Mouse (Mus musculus): ENCODE measurements around the gene Rack1.
"Not testable (repeated sequence)": the region's sequence is repeated elsewhere in the genome, so short reads cannot be mapped to it uniquely, and the experiment has no call there.

The Rack1 gene

DNA sequence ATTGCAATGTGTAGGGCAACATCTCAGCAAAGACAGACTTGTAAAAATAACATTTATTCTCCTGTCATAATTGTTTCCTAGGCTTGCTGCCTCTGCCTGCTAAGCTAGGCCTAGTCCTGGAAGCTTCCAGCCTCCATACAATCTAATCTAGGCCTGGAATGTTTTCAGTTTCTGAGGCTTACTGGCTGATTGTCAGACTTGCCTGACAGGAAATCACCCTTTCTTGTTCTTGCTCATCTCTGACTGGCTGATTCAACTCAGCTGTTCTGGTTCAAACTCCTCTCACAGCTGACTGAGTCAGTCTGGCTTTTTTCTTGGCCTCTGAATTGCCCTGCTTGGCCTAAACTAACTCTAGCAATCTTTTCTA, 20.2 kb downstream of the Rack1 start:
- no peak for DNase-seq

- not testable (repeated sequence) for DNase-seq
Measured at GRCm38 (mm10) chr11:48821299-48821698, 21.2 kb downstream of the Rack1 start.

DNA sequence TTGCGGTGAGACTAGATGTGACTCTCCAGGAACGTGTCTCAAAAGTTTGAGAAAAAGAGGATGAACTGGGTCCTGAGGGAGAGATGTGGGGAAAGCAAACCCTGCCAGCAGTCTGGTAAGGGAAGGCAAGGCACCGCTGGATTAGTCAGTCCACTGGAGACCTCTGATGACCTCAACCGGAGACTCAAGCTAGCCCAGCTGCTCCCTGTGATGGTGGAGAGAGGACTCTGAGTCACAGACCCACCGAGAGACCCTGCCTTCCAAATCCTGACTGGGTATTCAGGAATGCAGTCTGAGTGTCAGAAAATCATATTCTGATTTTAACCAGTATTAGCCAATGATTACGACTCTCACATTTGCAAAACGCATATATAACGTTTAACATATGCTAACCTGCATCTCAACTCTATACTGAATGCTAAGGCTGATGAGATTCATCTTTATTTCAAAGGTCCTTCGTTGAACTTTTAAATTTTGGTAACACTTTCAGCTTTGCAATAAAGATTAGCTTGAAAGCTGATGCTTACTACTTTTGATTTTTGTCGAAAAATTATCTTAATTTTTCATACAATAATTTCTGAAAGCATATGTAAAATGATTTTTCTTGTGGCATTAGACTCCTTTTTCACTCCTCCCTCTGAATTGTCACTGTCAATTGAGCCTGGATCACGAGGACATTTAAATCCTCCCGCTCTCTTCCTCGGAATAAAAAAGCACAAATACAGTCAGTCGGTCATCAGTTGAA, 22.8 kb downstream of the Rack1 start:
- no peak for DNase-seq

- peak; percentile 62 for DNase-seq
Measured at GRCm38 (mm10) chr11:48823536-48823972, 23.4 kb downstream of the Rack1 start.

DNA sequence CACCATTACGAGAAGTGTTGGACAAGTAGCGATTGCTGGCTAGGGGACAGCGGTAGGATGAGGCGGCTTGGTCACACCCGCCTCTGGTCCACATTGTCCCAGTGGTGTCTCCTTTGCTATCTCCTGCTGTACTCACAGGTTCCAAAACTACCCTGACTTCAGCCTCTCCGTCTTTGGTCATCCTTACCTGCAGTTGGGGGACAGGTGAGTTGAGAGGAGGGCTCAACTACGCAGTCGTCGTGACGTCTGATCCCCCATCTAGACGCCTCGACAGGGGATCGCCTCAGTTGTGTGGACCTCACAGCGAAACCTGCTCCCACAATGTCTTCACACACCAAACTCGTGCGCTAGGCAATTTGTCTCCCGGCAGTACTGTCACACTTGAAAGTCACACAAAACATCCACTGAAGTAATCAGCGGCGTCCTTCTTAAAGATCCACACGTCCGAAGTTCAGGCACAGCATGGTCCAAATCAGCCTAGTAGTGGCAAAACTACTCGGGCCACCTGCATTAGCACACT, 24.2 kb downstream of the Rack1 start:
- DNase-seq: no peak

GRCm38 (mm10) chr11:48825979-48826751, 26.0 kb downstream of the Rack1 start, which contains the start of the genes Trim7 and Gm12184:
TSS of gene Trim7 (plus strand) at chr11:48826140.
TSS of gene Gm12184 (minus strand) at chr11:48826655.
- not testable (repeated sequence) for DNase-seq

DNA sequence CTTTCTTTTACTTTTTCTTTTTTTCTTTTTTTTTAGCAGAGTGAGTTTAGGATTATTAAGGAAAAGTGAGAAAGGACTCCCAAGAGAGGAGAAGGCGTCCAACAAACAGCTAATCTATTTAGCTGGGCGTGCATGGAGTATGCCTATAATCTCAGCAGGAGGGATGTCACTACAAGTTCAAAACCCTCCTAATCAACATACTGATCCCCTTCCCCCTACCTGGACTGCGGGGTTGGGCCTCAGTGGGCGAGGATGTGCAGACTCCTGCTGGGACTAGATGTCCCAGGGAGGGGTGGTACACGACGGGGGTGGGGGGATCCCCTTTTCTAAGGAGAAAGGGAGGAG, 26.6 kb downstream of the Rack1 start:
- no peak for DNase-seq

GRCm38 (mm10) chr11:48827926-48828325, 27.8 kb downstream of the Rack1 start:
- no peak for DNase-seq

DNA sequence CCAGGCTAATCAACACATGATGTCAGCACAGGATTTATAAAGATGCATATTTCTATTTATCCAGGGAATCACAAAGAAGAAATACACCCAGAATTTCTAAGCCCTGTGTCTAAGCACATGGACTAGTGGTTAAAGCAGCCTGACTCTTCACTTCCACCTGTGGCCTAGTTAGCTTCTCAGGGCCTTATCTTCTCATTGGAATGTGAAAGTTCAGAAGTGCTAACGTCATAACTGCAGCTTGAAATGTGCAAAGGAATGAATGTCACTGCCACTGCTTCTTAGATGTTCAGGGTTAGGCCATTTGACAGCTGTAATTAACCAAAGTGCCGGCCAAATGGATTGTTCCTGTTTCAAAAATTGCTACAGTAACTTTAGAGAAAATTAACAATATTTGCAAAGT, 30.1 kb downstream of the Rack1 start:
- DNase-seq: no peak

DNA sequence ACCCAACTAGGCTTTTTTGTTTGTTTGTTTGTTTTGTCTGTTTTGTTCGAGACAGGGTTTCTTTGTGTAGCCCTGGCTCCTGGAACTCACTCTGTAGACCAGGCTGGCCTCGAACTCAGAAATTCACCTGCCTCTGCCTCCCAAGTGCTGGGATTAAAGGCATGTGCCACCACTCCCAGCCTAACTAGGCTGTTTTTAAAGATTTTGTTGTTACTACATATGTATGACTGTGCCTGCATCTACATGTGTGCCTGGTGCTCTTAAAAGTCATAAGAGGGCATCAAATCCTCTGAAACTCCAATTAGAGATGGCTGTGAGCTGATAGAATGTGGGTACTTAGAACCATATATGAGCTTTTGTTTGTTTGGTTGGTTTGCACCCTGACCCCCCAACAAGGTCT, 31.1 kb downstream of the Rack1 start:
- no peak for DNase-seq

- DNase-seq: no peak
Measured at GRCm38 (mm10) chr11:48833078-48833730, 33.1 kb downstream of the Rack1 start.

- DNase-seq: peak; percentile 89
Measured at GRCm38 (mm10) chr11:48833731-48834639, 33.9 kb downstream of the Rack1 start.

DNA sequence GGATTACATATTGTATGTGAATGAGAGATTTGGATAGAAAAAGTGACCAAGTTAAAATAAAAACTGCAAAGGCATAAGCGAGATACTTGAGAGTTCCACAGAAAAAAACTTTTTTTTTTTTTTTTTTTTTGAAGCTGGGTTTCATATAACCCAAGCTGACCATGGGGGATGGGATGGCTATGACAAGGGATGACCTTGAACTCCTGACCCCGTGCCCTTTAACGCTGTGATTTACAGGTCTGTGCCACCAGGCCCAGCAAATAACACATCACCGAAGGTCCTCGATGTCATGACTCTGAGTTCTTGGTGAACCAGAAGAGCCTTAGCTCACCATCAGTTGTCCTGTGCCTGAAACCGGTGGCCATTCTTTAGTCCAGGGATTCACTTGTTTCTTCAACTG, 35.8 kb downstream of the Rack1 start:
- DNase-seq: no peak

GRCm38 (mm10) chr11:48836990-48837309, 36.8 kb downstream of the Rack1 start:
- DNase-seq: no peak

DNA sequence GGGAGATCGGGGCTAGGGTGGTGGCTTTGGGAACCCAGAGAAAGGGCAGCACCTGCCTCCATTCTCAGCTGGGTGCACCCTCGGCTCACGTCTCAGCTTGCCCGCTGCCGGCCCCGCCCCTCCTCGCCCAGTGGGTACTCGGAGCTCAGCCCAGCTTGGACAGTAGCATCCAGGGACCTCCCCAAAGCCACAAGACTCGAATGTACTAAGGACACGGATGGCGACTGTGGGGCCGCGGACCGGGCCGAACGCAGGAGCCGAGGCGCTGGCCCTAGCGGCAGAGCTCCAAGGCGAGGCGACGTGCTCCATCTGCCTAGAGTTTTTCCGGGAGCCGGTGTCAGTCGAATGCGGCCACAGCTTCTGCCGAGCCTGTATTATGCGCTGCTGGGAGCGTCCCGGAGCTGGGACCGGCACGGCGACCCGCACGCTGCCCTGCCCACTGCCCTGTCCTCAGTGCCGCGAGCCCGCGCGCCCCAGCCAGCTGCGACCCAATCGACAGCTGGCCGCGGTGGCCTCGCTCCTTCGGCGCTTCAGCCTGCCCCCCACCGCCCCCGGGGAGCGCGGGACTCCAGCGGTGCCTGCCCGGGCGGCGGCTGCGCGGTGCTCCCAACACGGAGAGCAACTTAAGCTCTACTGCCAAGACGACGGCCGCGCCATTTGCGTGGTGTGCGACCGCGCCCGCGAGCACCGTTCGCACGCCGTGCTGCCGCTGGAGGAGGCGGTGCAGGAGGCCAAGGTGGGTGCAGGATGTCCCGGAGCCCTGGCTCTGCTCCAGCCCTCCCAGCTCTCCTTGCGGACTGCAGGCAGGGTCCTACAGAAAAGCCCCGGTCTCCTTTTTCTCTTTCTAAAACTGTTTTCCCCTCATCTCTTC, 37.4 kb downstream of the Rack1 start:
- peak; percentile 82 for DNase-seq

DNA sequence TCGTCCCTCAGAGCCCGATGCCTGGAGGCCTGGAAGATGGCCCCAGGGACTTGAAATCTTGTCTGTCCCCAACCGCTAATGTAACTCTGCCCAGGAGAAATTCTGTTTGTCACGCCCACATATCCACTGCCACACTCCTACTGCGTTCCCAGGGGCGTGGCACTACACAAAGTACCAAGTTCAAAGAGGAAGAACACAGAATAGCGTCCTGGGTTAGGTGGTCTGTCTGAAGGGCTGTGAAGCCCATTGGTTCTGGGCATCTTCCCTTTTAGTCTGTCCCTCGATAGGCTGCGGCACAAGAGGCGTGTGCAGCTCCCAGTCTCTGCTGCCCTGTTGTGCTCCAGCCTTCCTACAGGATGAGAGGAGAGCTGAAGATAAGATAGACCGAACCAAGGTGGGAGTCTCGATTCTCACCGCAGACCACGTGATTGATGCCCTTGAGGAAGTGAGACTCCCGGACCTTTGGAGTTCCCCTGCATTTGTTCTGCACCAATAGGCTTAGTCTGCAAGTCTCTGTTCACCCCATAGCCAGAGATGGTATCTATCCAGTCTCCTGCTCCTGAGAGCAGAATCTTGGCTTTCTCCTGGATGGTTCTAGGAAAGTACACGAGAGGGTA, 38.2 kb downstream of the Rack1 start:
- DNase-seq: no peak

DNA sequence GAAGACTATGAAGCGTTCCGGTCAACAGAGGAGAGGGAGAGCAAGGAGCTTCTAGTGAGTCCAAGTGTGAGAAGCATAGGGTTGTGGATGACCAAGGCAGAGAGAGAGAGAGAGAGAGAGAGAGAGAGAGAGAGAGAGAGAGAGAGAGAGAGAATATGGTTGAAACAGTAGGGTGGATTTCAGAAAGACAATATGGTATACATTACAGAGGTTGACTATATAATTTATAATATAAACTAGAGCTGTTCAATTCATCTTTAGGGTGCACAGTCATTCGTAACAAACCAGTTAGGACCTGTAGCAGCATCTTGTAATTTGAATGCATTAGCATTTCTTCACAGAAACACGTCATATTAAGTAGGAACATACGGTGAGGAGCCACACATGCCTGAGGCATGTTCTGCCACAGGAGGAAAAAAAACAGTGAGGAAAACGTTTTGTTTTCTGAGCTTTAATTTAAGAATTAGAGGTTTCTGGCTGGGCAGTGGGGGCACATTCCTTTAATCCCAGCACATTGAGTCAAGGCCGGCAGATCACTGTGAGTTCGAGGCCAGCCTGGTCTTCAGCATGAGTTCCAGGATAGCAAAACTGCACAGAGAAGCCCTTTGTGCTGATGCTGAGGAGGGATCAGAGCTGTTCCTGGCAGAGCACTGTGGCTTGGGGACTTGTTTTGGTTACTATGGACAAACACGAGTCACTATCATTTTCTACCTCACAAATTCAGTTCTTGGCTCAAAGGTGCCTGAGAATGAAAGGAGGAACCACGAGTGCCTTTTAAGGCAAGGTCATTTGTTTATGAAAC, 38.9 kb downstream of the Rack1 start:
- DNase-seq: no peak

GRCm38 (mm10) chr11:48840805-48841204, 40.7 kb downstream of the Rack1 start:
- DNase-seq: no peak

GRCm38 (mm10) chr11:48841213-48841612, 41.1 kb downstream of the Rack1 start:
- no peak for DNase-seq

GRCm38 (mm10) chr11:48842378-48842792, 42.3 kb downstream of the Rack1 start:
- no peak for DNase-seq

Measured in cerebellum, adult 9-11 months (tissue).